Mouse (Mus musculus) intestine, embryonic 14.5 days (tissue): Measurements from ENCODE around the gene Mpv17l2. TPM values are rescaled to one million over a fixed set of nuclear protein-coding genes. Genes with fewer than 3 reads are reported as not detected.

ENCODE experiments used
- ATAC-seq: fragments of 200-750 bp; cut with Nextera tagmentation; replicated peaks from 2 replicates; pipeline ENCODE4 v1.8.0; 2017; ENCODE audit warnings: low read depth, moderate number of reproducible peaks, moderate TSS enrichment, moderate library complexity; ENCODE audit not compliant: low FRiP score, low TSS enrichment
- DNase-seq: peaks from one replicate; pipeline ENCODE4 v3.0.0-alpha.2; 2018; ENCODE audit warnings: low spot score
- H3K27ac ChIP-seq: fragments of 300-500 bp; sonication (generic); 2 replicates; pipeline ENCODE4 v1.5.1; 2014; ENCODE audit warnings: low read depth, mild to moderate bottlenecking, control low read depth
- H3K27me3 ChIP-seq: fragments of 300-500 bp; sonication (generic); replicated peaks from 2 replicates; pipeline ENCODE4 v1.6.1; 2014; ENCODE audit warnings: low read length, control low read depth; ENCODE audit not compliant: control insufficient read depth, insufficient read depth
- H3K36me3 ChIP-seq: fragments of 300-500 bp; sonication (generic); 2 replicates; pipeline ENCODE4 v1.6.1; 2014; ENCODE audit warnings: low read length, control low read depth; ENCODE audit not compliant: control insufficient read depth, insufficient read depth
- H3K4me1 ChIP-seq: fragments of 300-500 bp; sonication (generic); replicated peaks from 2 replicates; pipeline ENCODE4 v1.6.1; 2014; ENCODE audit warnings: low read length, control low read depth, mixed read lengths; ENCODE audit not compliant: control insufficient read depth, insufficient read depth
- H3K4me2 ChIP-seq: fragments of 300-500 bp; sonication (generic); 2 replicates; pipeline ENCODE4 v1.6.1; 2014; ENCODE audit warnings: low read length
- H3K4me3 ChIP-seq: fragments of 300-500 bp; sonication (generic); 2 replicates; pipeline ENCODE4 v1.5.1; 2014; ENCODE audit warnings: low read depth, low read length, control low read depth, mixed read lengths
- H3K9ac ChIP-seq: fragments of 300-500 bp; sonication (generic); 2 replicates; pipeline ENCODE4 v1.6.1; 2014; ENCODE audit warnings: mild to moderate bottlenecking, low read length
- H3K9me3 ChIP-seq: fragments of 300-500 bp; sonication (generic); 2 replicates; pipeline ENCODE4 v1.6.1; 2016; ENCODE audit warnings: low read length, control low read depth; ENCODE audit not compliant: control insufficient read depth
- WGBS: fragments of 180-500 bp; shearing (Covaris S2); extraction: QIAGEN DNeasy Blood & Tissue Kit; methylation state at CpG from one replicate; pipeline ENCODE4 v1.1.7; 2014; 5-methylcytosine and 5-hydroxymethylcytosine counted together
- polyA plus RNA-seq: library from polyadenylated mRNA; unstranded; fragments of >200 nt; fragmentation: Nextera tagmentation; extraction: Ambion mirVana; gene quantifications from 2 replicates; pipeline ENCODE4 v1.2.1, GENCODE M21; 2014

Mpv17l2 gene
- polyA plus RNA-seq, 1 experiment from 2014 or later = 59.9 TPM

GRCm38 (mm10) chr8:70745691-70746220 lies 15.0 kb downstream of the Mpv17l2 start:
- ATAC-seq = no peak
- Histone ChIP-seq H3K27me3 (peaks cover 51% of the 10 kb centered on the region), H3K27ac (no peak overlapping the region), H3K4me3 (no peak overlapping the region), H3K4me2 (no peak overlapping the region), H3K4me1 (peaks cover 6% of the 10 kb centered on the region; the same call in 1 of the 2 replicates), H3K9me3 (no peaks in the 10 kb centered on the region), H3K36me3 (no peaks in the 10 kb centered on the region), H3K9ac (no peak overlapping the region)
- 59% methylated on average over 19 of the region's 19 CpGs for WGBS
- DNase-seq = peak; percentile 53

- no peak overlapping the region for H3K9ac ChIP-seq
- H3K4me2 ChIP-seq = no peak overlapping the region
- H3K27me3 ChIP-seq = peaks cover 54% of the 10 kb centered on the region
- H3K4me1 ChIP-seq = peaks cover 6% of the 10 kb centered on the region; the same call in 1 of the 2 replicates
- no peaks in the 10 kb centered on the region for H3K9me3 ChIP-seq
- H3K4me3 ChIP-seq = no peak overlapping the region
- no peak for ATAC-seq
- peak; percentile 49 for DNase-seq
- no peak overlapping the region for H3K27ac ChIP-seq
- 56% methylated on average over 11 of the region's 11 CpGs for WGBS
- H3K36me3 ChIP-seq = no peaks in the 10 kb centered on the region
These were observed 15.9 kb downstream of the Mpv17l2 start for GRCm38 (mm10) chr8:70744806-70745205.

GRCm38 (mm10) chr8:70743656-70744590 lies 16.8 kb downstream of the Mpv17l2 start:
- DNase-seq (peak; percentile 69), ATAC-seq (0 out of 2 replicates have a peak, but pooled peaks have one; percentile 29)
- Histone ChIP-seq H3K27ac (no peak overlapping the region), H3K36me3 (no peaks in the 10 kb centered on the region), H3K4me1 (peaks cover 6% of the 10 kb centered on the region; the same call in 1 of the 2 replicates), H3K4me2 (peak overlapping the region; percentile 57), H3K9me3 (no peaks in the 10 kb centered on the region), H3K9ac (0 out of 2 replicates have a peak overlapping the region, but pooled peaks have one; percentile 21), H3K4me3 (peak overlapping the region; percentile 34), H3K27me3 (peaks cover 54% of the 10 kb centered on the region)
- 5% methylated on average over 48 of the region's 48 CpGs for WGBS

GRCm38 (mm10) chr8:70742981-70743655 lies 17.6 kb downstream of the Mpv17l2 start:
- no peaks in the 10 kb centered on the region for H3K9me3 ChIP-seq
- H3K4me2 ChIP-seq = peak overlapping the region; percentile 57
- H3K4me1 ChIP-seq = peaks cover 6% of the 10 kb centered on the region; the same call in 1 of the 2 replicates
- H3K9ac ChIP-seq = no peak overlapping the region
- H3K4me3 ChIP-seq = no peak overlapping the region
- ATAC-seq (no peak), DNase-seq (peak; percentile 60)
- 6% methylated on average over 38 of the region's 38 CpGs for WGBS
- peaks cover 54% of the 10 kb centered on the region for H3K27me3 ChIP-seq
- H3K27ac ChIP-seq = no peak overlapping the region
- H3K36me3 ChIP-seq = no peaks in the 10 kb centered on the region

GRCm38 (mm10) chr8:70742176-70742575 lies 18.6 kb downstream of the Mpv17l2 start:
- peaks cover 6% of the 10 kb centered on the region; the same call in 1 of the 2 replicates for H3K4me1 ChIP-seq

GRCm38 (mm10) chr8:70741661-70742060 lies 19.1 kb downstream of the Mpv17l2 start:
- Histone ChIP-seq H3K4me3 (no peak overlapping the region), H3K36me3 (no peaks in the 10 kb centered on the region), H3K4me2 (no peak overlapping the region), H3K9ac (no peak overlapping the region), H3K4me1 (peaks cover 6% of the 10 kb centered on the region; the same call in 1 of the 2 replicates), H3K9me3 (no peaks in the 10 kb centered on the region), H3K27ac (no peak overlapping the region), H3K27me3 (peaks cover 50% of the 10 kb centered on the region)
- DNase-seq (no peak), ATAC-seq (no peak)
- WGBS = 44% methylated on average over 5 of the region's 5 CpGs

More at GRCm38 (mm10) chr8:70742176-70742575, 18.6 kb downstream of the Mpv17l2 start:
- no peak overlapping the region for H3K9ac ChIP-seq
- peaks cover 52% of the 10 kb centered on the region for H3K27me3 ChIP-seq
- no peak overlapping the region for H3K27ac ChIP-seq
- no peak overlapping the region for H3K4me3 ChIP-seq
- no peaks in the 10 kb centered on the region for H3K9me3 ChIP-seq
- ATAC-seq (no peak), DNase-seq (peak; percentile 68)
- 27% methylated on average over 11 of the region's 11 CpGs for WGBS
- no peaks in the 10 kb centered on the region for H3K36me3 ChIP-seq
- H3K4me2 ChIP-seq = no peak overlapping the region

GRCm38 (mm10) chr8:70738211-70738610 lies 22.5 kb downstream of the Mpv17l2 start:
- H3K9ac ChIP-seq = no peak overlapping the region
- WGBS = 64% methylated on average over 3 of the region's 3 CpGs
- H3K36me3 ChIP-seq = no peaks in the 10 kb centered on the region
- H3K27ac ChIP-seq = no peak overlapping the region
- no peak overlapping the region for H3K4me2 ChIP-seq
- no peak for DNase-seq
- ATAC-seq = no peak
- peaks cover 19% of the 10 kb centered on the region for H3K27me3 ChIP-seq
- no peaks in the 10 kb centered on the region for H3K9me3 ChIP-seq
- no peak overlapping the region for H3K4me3 ChIP-seq
- H3K4me1 ChIP-seq = 0 out of 2 replicates have a peak, but pooled peaks cover 6% of the 10 kb centered on the region

GRCm38 (mm10) chr8:70737705-70738104 lies 23.0 kb downstream of the Mpv17l2 start:
- no peaks in the 10 kb centered on the region for H3K9me3 ChIP-seq
- H3K4me2 ChIP-seq = no peak overlapping the region
- no peak overlapping the region for H3K4me3 ChIP-seq
- no peak for DNase-seq
- no peaks in the 10 kb centered on the region for H3K36me3 ChIP-seq
- H3K27me3 ChIP-seq = peaks cover 14% of the 10 kb centered on the region
- H3K4me1 ChIP-seq = 0 out of 2 replicates have a peak, but pooled peaks cover 6% of the 10 kb centered on the region
- ATAC-seq = no peak
- H3K9ac ChIP-seq = no peak overlapping the region
- WGBS = 64% methylated on average over 5 of the region's 5 CpGs
- no peak overlapping the region for H3K27ac ChIP-seq
